Mouse (Mus musculus): Measurements from ENCODE around the gene Dpp6. TPM values are rescaled to one million over a fixed set of nuclear protein-coding genes. Genes with fewer than 3 reads are reported as not detected.

The Dpp6 gene
- polyA plus RNA-seq, 1 experiment from 2014 or later = 0.36 TPM

GRCm38 (mm10) chr5:27621811-27622210 lies 804.8 kb downstream of the Dpp6 start:
- H3K9me3 ChIP-seq (ENCODE audit: control insufficient read depth, low read length) = no peaks in the 10 kb centered on the region
- no peak overlapping the region for H3K27ac ChIP-seq (replicated peaks in 1 of 2; ENCODE audit: control insufficient read depth in 1 of 2, insufficient read depth in 1 of 2, low read depth in 2 of 2, low read length in 2 of 2)
- no peak overlapping the region for H3K4me2 ChIP-seq (ENCODE audit: low read length)
- no peaks in the 10 kb centered on the region for H3K4me1 ChIP-seq (ENCODE audit: control insufficient read depth in 2 of 2, insufficient read depth in 2 of 2, low read length in 2 of 2)
- H3K4me3 ChIP-seq (ENCODE audit: control insufficient read depth in 1 of 2, insufficient read depth in 1 of 2, low read depth in 1 of 2, low read length in 2 of 2) = no peak overlapping the region
- H3K36me3 ChIP-seq (ENCODE audit: control insufficient read depth, insufficient read depth, low read length) = no peaks in the 10 kb centered on the region
- H3K27me3 ChIP-seq (ENCODE audit: control insufficient read depth, insufficient read depth, low read length) = no peaks in the 10 kb centered on the region
- no peak overlapping the region for H3K9ac ChIP-seq (ENCODE audit: low read length)
- no peak for ATAC-seq (ENCODE audit: insufficient number of reproducible peaks, insufficient read depth, low FRiP score, low read depth)

- no peak overlapping the region for H3K27ac ChIP-seq (replicated peaks in 1 of 2; ENCODE audit: control insufficient read depth in 1 of 2, insufficient read depth in 1 of 2, low read depth in 2 of 2, low read length in 2 of 2)
- no peaks in the 10 kb centered on the region for H3K9me3 ChIP-seq (ENCODE audit: control insufficient read depth, low read length)
- H3K4me2 ChIP-seq (ENCODE audit: low read length) = no peak overlapping the region
- no peak for ATAC-seq (ENCODE audit: insufficient number of reproducible peaks, insufficient read depth, low FRiP score, low read depth)
- 75% methylated on average over 1 of the region's 1 CpGs for WGBS
- no peak overlapping the region for H3K9ac ChIP-seq (ENCODE audit: low read length)
- H3K4me1 ChIP-seq (ENCODE audit: control insufficient read depth in 2 of 2, insufficient read depth in 2 of 2, low read length in 2 of 2) = no peaks in the 10 kb centered on the region
- H3K36me3 ChIP-seq (ENCODE audit: control insufficient read depth, insufficient read depth, low read length) = no peaks in the 10 kb centered on the region
- no peaks in the 10 kb centered on the region for H3K27me3 ChIP-seq (ENCODE audit: control insufficient read depth, insufficient read depth, low read length)
- no peak overlapping the region for H3K4me3 ChIP-seq (ENCODE audit: control insufficient read depth in 1 of 2, insufficient read depth in 1 of 2, low read depth in 1 of 2, low read length in 2 of 2)
Observed at GRCm38 (mm10) chr5:27623876-27624275, 806.9 kb downstream of the Dpp6 start.

- Histone ChIP-seq H3K36me3 (ENCODE audit: control insufficient read depth, insufficient read depth, low read length) (no peaks in the 10 kb centered on the region), H3K4me3 (ENCODE audit: control insufficient read depth in 1 of 2, insufficient read depth in 1 of 2, low read depth in 1 of 2, low read length in 2 of 2) (no peak overlapping the region), H3K27me3 (ENCODE audit: control insufficient read depth, insufficient read depth, low read length) (no peaks in the 10 kb centered on the region), H3K4me2 (ENCODE audit: low read length) (no peak overlapping the region), H3K4me1 (ENCODE audit: control insufficient read depth in 2 of 2, insufficient read depth in 2 of 2, low read length in 2 of 2) (no peaks in the 10 kb centered on the region), H3K27ac (replicated peaks in 1 of 2; ENCODE audit: control insufficient read depth in 1 of 2, insufficient read depth in 1 of 2, low read depth in 2 of 2, low read length in 2 of 2) (no peak overlapping the region), H3K9ac (ENCODE audit: low read length) (no peak overlapping the region), H3K9me3 (ENCODE audit: control insufficient read depth, low read length) (no peaks in the 10 kb centered on the region)
- no peak for ATAC-seq (ENCODE audit: insufficient number of reproducible peaks, insufficient read depth, low FRiP score, low read depth)
- 66% methylated on average over 2 of the region's 2 CpGs for WGBS
Observed at GRCm38 (mm10) chr5:27632151-27632550, 815.1 kb downstream of the Dpp6 start.

GRCm38 (mm10) chr5:27635941-27636340 lies 818.9 kb downstream of the Dpp6 start:
- no peaks in the 10 kb centered on the region for H3K4me1 ChIP-seq (ENCODE audit: control insufficient read depth in 2 of 2, insufficient read depth in 2 of 2, low read length in 2 of 2)
- no peak overlapping the region for H3K4me3 ChIP-seq (ENCODE audit: control insufficient read depth in 1 of 2, insufficient read depth in 1 of 2, low read depth in 1 of 2, low read length in 2 of 2)
- no peaks in the 10 kb centered on the region for H3K9me3 ChIP-seq (ENCODE audit: control insufficient read depth, low read length)
- H3K4me2 ChIP-seq (ENCODE audit: low read length) = no peak overlapping the region
- WGBS = 68% methylated on average over 2 of the region's 2 CpGs
- no peaks in the 10 kb centered on the region for H3K27me3 ChIP-seq (ENCODE audit: control insufficient read depth, insufficient read depth, low read length)
- H3K36me3 ChIP-seq (ENCODE audit: control insufficient read depth, insufficient read depth, low read length) = no peaks in the 10 kb centered on the region
- H3K9ac ChIP-seq (ENCODE audit: low read length) = no peak overlapping the region
- no peak overlapping the region for H3K27ac ChIP-seq (replicated peaks in 1 of 2; ENCODE audit: control insufficient read depth in 1 of 2, insufficient read depth in 1 of 2, low read depth in 2 of 2, low read length in 2 of 2)
- no peak for ATAC-seq (ENCODE audit: insufficient number of reproducible peaks, insufficient read depth, low FRiP score, low read depth)

- no peak overlapping the region for H3K4me2 ChIP-seq (ENCODE audit: low read length)
- 70% methylated on average over 1 of the region's 1 CpGs for WGBS
- H3K27me3 ChIP-seq (ENCODE audit: control insufficient read depth, insufficient read depth, low read length) = no peaks in the 10 kb centered on the region
- H3K4me3 ChIP-seq (ENCODE audit: control insufficient read depth in 1 of 2, insufficient read depth in 1 of 2, low read depth in 1 of 2, low read length in 2 of 2) = no peak overlapping the region
- H3K9me3 ChIP-seq (ENCODE audit: control insufficient read depth, low read length) = no peaks in the 10 kb centered on the region
- no peaks in the 10 kb centered on the region for H3K4me1 ChIP-seq (ENCODE audit: control insufficient read depth in 2 of 2, insufficient read depth in 2 of 2, low read length in 2 of 2)
- no peak overlapping the region for H3K27ac ChIP-seq (replicated peaks in 1 of 2; ENCODE audit: control insufficient read depth in 1 of 2, insufficient read depth in 1 of 2, low read depth in 2 of 2, low read length in 2 of 2)
- no peak for ATAC-seq (ENCODE audit: insufficient number of reproducible peaks, insufficient read depth, low FRiP score, low read depth)
- no peaks in the 10 kb centered on the region for H3K36me3 ChIP-seq (ENCODE audit: control insufficient read depth, insufficient read depth, low read length)
- H3K9ac ChIP-seq (ENCODE audit: low read length) = no peak overlapping the region
Observed at GRCm38 (mm10) chr5:27641876-27642275, 824.9 kb downstream of the Dpp6 start.

- 53% methylated on average over 8 of the region's 8 CpGs for WGBS
- H3K9me3 ChIP-seq (ENCODE audit: control insufficient read depth, low read length) = no peaks in the 10 kb centered on the region
- no peak for ATAC-seq (ENCODE audit: insufficient number of reproducible peaks, insufficient read depth, low FRiP score, low read depth)
- no peaks in the 10 kb centered on the region for H3K4me1 ChIP-seq (ENCODE audit: control insufficient read depth in 2 of 2, insufficient read depth in 2 of 2, low read length in 2 of 2)
- no peaks in the 10 kb centered on the region for H3K27me3 ChIP-seq (ENCODE audit: control insufficient read depth, insufficient read depth, low read length)
- H3K4me3 ChIP-seq (ENCODE audit: control insufficient read depth in 1 of 2, insufficient read depth in 1 of 2, low read depth in 1 of 2, low read length in 2 of 2) = no peak overlapping the region
- H3K9ac ChIP-seq (ENCODE audit: low read length) = no peak overlapping the region
- H3K36me3 ChIP-seq (ENCODE audit: control insufficient read depth, insufficient read depth, low read length) = no peaks in the 10 kb centered on the region
- H3K27ac ChIP-seq (replicated peaks in 1 of 2; ENCODE audit: control insufficient read depth in 1 of 2, insufficient read depth in 1 of 2, low read depth in 2 of 2, low read length in 2 of 2) = no peak overlapping the region
- H3K4me2 ChIP-seq (ENCODE audit: low read length) = no peak overlapping the region
Observed at GRCm38 (mm10) chr5:27651879-27652814, 835.1 kb downstream of the Dpp6 start.

GRCm38 (mm10) chr5:27656101-27656500 lies 839.1 kb downstream of the Dpp6 start:
- H3K36me3 ChIP-seq (ENCODE audit: control insufficient read depth, insufficient read depth, low read length) = no peaks in the 10 kb centered on the region

More at GRCm38 (mm10) chr5:27656101-27656500, 839.1 kb downstream of the Dpp6 start:
- H3K9me3 ChIP-seq (ENCODE audit: control insufficient read depth, low read length) = no peaks in the 10 kb centered on the region
- H3K27me3 ChIP-seq (ENCODE audit: control insufficient read depth, insufficient read depth, low read length) = no peaks in the 10 kb centered on the region
- no peak for ATAC-seq (ENCODE audit: insufficient number of reproducible peaks, insufficient read depth, low FRiP score, low read depth)
- 56% methylated on average over 6 of the region's 6 CpGs for WGBS
- no peak overlapping the region for H3K27ac ChIP-seq (replicated peaks in 1 of 2; ENCODE audit: control insufficient read depth in 1 of 2, insufficient read depth in 1 of 2, low read depth in 2 of 2, low read length in 2 of 2)
- H3K4me3 ChIP-seq (ENCODE audit: control insufficient read depth in 1 of 2, insufficient read depth in 1 of 2, low read depth in 1 of 2, low read length in 2 of 2) = no peak overlapping the region
- no peak overlapping the region for H3K4me2 ChIP-seq (ENCODE audit: low read length)
- no peaks in the 10 kb centered on the region; a peak in 2 of 4 replicates for H3K4me1 ChIP-seq (ENCODE audit: control insufficient read depth in 2 of 2, insufficient read depth in 2 of 2, low read length in 2 of 2)
- no peak overlapping the region for H3K9ac ChIP-seq (ENCODE audit: low read length)

Data from heart, embryonic 14.5 days (tissue).